Mouse (Mus musculus): ENCODE data around the gene Nek10. TPM values are rescaled to one million over a fixed set of nuclear protein-coding genes. Genes with fewer than 3 reads are reported as not detected.
"Not testable (repeated sequence)": the region's sequence is repeated elsewhere in the genome, so short reads cannot be mapped to it uniquely, and the experiment has no call there.

Nek10 gene
- polyA plus RNA-seq, 2 experiments from 2014 or later: 0.26 TPM; not detected in 1

- no peak for ATAC-seq
Measured at GRCm38 (mm10) chr14:14871121-14871520, 67.9 kb downstream of the Nek10 start.

- ATAC-seq: no peak
Measured at GRCm38 (mm10) chr14:14871700-14872099, 68.5 kb downstream of the Nek10 start.

- no peak for ATAC-seq
Measured at GRCm38 (mm10) chr14:14893932-14894652, 90.9 kb downstream of the Nek10 start.

- ATAC-seq: no peak
Measured at GRCm38 (mm10) chr14:14894776-14895175, 91.6 kb downstream of the Nek10 start.

GRCm38 (mm10) chr14:14895363-14895762 is 92.1 kb downstream of the Nek10 start:
- no peak for ATAC-seq

GRCm38 (mm10) chr14:14896399-14897136 is 93.4 kb downstream of the Nek10 start:
- no peak for ATAC-seq

GRCm38 (mm10) chr14:14904750-14905529 is 101.7 kb downstream of the Nek10 start:
- no peak for ATAC-seq

- no peak for ATAC-seq
Measured at GRCm38 (mm10) chr14:14905530-14905852, 102.3 kb downstream of the Nek10 start.

GRCm38 (mm10) chr14:14925615-14926014 is 122.4 kb downstream of the Nek10 start:
- no peak for ATAC-seq

GRCm38 (mm10) chr14:14927559-14927958 is 124.3 kb downstream of the Nek10 start:
- ATAC-seq: no peak

GRCm38 (mm10) chr14:14934977-14935376 is 131.8 kb downstream of the Nek10 start:
- ATAC-seq: no peak

- no peak for ATAC-seq
Measured at GRCm38 (mm10) chr14:14945930-14946329, 142.7 kb downstream of the Nek10 start.

- ATAC-seq: no peak
Measured at GRCm38 (mm10) chr14:14949023-14949422, 145.8 kb downstream of the Nek10 start.

- ATAC-seq: no peak
Measured at GRCm38 (mm10) chr14:14951808-14952207, 148.6 kb downstream of the Nek10 start.

GRCm38 (mm10) chr14:14959780-14960440 is 156.7 kb downstream of the Nek10 start:
- ATAC-seq: no peak

GRCm38 (mm10) chr14:14960441-14960988 is 157.3 kb downstream of the Nek10 start:
- ATAC-seq: no peak

- ATAC-seq: no peak
Measured at GRCm38 (mm10) chr14:14970633-14971032, 167.4 kb downstream of the Nek10 start.

GRCm38 (mm10) chr14:14971056-14971455 is 167.8 kb downstream of the Nek10 start:
- no peak for ATAC-seq

- no peak for ATAC-seq
Measured at GRCm38 (mm10) chr14:14974156-14974555, 170.9 kb downstream of the Nek10 start.

- ATAC-seq: not testable (repeated sequence)
Measured at GRCm38 (mm10) chr14:14984106-14984505, 180.9 kb downstream of the Nek10 start.

GRCm38 (mm10) chr14:14984710-14985647 is 181.8 kb downstream of the Nek10 start:
- ATAC-seq: peak; percentile 68

Measured in activated CD4-positive, CD25-positive, alpha-beta regulatory T cell, adult 4 months (primary cell).